Mouse (Mus musculus): ENCODE results near the gene Magt1. TPM values are rescaled to one million over a fixed set of nuclear protein-coding genes. Genes with fewer than 3 reads are reported as not detected.

Gene Magt1
- polyA plus RNA-seq (2016; fragmentation: Nextera tagmentation; extraction: Ambion mirVana) = 41.6 and 51.5 TPM in 2 replicates

DNA sequence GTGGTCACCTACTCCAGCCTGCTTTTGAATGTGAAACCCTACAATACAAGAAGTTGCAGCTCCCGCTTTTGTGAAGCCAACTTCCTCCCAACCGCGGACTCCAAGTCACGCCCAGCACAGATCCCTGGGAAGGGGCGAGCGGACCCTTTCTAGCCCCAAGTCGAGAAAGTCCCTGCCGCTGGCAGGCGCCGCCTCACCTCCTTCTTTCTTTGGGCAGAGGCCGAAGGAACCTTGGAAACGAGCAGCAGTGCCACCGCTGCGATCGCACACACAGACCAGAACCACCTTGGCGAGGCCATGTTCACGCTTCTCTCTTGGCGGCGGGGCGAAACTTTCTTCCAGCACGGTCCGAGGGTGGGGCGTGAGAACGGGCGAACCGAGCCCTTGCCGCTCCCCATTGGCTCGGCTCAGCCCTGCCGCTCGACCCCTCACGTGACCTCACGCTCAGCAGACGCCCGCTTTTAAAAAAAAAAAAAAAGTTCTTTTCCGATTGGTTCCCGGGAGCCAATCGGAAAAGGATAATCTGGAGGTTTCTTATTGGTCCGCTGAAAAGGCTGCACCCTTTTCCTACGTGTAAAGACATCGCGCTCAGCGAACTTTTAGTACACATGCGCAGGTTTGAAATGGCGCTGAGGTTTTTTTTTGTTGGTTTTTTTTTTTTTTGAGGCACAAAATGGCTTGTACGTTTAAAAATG is at the start of gene Magt1:
Magt1 (minus strand) TSS at position 442 of the 695 bp plus-strand sequence.
- 10% methylated on average over 44 of the region's 45 CpGs for WGBS
- DNase-seq (ENCODE audit: low spot score) = peak; percentile 84

DNA sequence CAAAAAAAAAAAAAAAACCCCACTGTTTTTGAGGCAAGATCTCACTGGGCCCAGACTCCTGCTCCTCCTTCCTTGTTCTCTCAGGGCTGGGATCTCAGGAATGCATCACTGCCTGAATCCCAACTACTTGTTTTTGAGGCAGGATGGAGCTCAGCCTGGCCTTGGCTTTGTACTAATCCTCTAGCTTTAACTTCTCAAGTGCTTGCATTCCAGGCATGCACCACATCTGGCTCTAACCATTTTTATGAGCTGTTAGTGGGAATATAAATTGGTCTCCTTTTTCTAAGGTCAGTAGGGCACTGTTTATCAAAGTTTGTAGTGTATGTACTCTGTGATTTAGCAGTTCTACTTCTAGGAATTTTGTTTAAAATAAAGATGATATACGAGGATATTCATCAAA is 36.5 kb upstream of the Magt1 start:
- Histone ChIP-seq H3K9me3 (replicated peaks) (no peaks in the 10 kb centered on the region), H3K27me3 (ENCODE audit: low read depth, poor library complexity, severe bottlenecking) (peaks cover 50% of the 10 kb centered on the region), H3K4me1 (peaks cover 38% of the 10 kb centered on the region), H3K27ac (peak overlapping the region; percentile 72), H3K4me3 (no peak overlapping the region), H3K36me3 (peaks cover 3% of the 10 kb centered on the region; the same call in 1 of the 2 replicates)
- WGBS = 49% methylated on average over 1 of the region's 1 CpGs
- DNase-seq (ENCODE audit: low spot score) = peak; percentile 37

More for the DNA sequence above, at the start of gene Magt1:
- Histone ChIP-seq H3K4me3 (peak within 1 kb of the TSS; percentile 65), H3K36me3 (peaks cover 7% of the 10 kb centered on the region; the same call in 1 of the 2 replicates), H3K27ac (peak within 1 kb of the TSS; percentile 86), H3K9me3 (replicated peaks) (no peaks in the 10 kb centered on the region), H3K4me1 (0 out of 2 replicates have a peak, but pooled peaks cover 5% of the 10 kb centered on the region), H3K27me3 (ENCODE audit: low read depth, poor library complexity, severe bottlenecking) (peaks cover 31% of the 10 kb centered on the region)

- Histone ChIP-seq H3K4me3 (no peak overlapping the region), H3K36me3 (no peaks in the 10 kb centered on the region), H3K4me1 (peaks cover 38% of the 10 kb centered on the region), H3K9me3 (replicated peaks) (no peaks in the 10 kb centered on the region), H3K27me3 (ENCODE audit: low read depth, poor library complexity, severe bottlenecking) (peaks cover 50% of the 10 kb centered on the region), H3K27ac (no peak overlapping the region)
- WGBS = 46% methylated on average over 9 of the region's 9 CpGs
- no peak for DNase-seq (ENCODE audit: low spot score)
Observed at GRCm38 (mm10) chrX:106045928-106046327, 34.2 kb upstream of the Magt1 start.

DNA sequence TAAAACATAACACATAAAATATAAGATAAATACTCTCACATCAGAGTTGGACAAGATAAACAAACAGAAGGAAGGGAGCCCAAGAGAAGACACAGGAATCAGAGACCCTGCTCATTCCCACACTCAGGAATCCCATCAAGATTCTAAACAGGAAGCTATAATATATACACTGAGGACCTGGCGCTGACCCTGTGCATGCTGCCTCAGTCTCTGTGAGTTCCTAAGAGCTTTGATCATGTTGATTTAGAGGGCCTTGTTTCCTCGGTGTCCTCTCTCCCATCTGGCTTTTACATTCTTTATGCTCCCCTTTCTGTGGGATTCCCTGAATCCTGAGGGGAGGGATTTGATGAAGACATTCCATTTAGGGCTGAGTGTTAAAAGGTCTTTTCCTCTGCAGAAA is 33.7 kb upstream of the Magt1 start:
- no peak overlapping the region for H3K27ac ChIP-seq
- WGBS = 9% methylated on average over 2 of the region's 2 CpGs
- peaks cover 38% of the 10 kb centered on the region for H3K4me1 ChIP-seq
- DNase-seq (ENCODE audit: low spot score) = no peak
- H3K9me3 ChIP-seq (replicated peaks) = no peaks in the 10 kb centered on the region
- H3K4me3 ChIP-seq = no peak overlapping the region
- no peaks in the 10 kb centered on the region for H3K36me3 ChIP-seq
- peaks cover 55% of the 10 kb centered on the region for H3K27me3 ChIP-seq (ENCODE audit: low read depth, poor library complexity, severe bottlenecking)

- no peaks in the 10 kb centered on the region for H3K9me3 ChIP-seq (replicated peaks)
- no peak overlapping the region for H3K27ac ChIP-seq
- H3K4me3 ChIP-seq = no peak overlapping the region
- no peak for DNase-seq (ENCODE audit: low spot score)
- peaks cover 38% of the 10 kb centered on the region for H3K4me1 ChIP-seq
- peaks cover 69% of the 10 kb centered on the region for H3K27me3 ChIP-seq (ENCODE audit: low read depth, poor library complexity, severe bottlenecking)
- H3K36me3 ChIP-seq = no peaks in the 10 kb centered on the region
- 46% methylated on average over 8 of the region's 8 CpGs for WGBS
Observed at GRCm38 (mm10) chrX:106043863-106044617, 32.3 kb upstream of the Magt1 start.

- DNase-seq (ENCODE audit: low spot score) = no peak
Observed at GRCm38 (mm10) chrX:106037185-106037752, 25.6 kb upstream of the Magt1 start.

DNA sequence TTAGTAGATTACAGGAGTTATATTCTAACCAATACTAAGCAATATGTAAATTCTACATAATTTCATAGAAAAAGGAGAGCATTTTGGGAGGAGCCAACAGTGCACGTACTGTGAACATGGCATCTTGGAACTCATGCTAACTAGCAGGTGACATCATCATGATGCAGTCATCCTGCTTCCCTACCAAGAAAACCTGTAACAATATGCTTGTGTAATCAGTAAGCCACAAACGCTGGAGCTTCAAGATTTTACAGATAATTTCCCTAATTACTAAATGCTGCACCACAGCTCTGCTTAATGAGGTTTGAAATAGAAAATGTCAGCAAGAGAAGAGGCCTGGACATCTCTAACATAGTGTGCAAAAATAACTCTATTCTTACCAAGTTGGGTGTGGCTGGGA is 24.0 kb upstream of the Magt1 start:
- Histone ChIP-seq H3K9me3 (replicated peaks) (no peaks in the 10 kb centered on the region), H3K36me3 (no peaks in the 10 kb centered on the region), H3K27me3 (ENCODE audit: low read depth, poor library complexity, severe bottlenecking) (peaks cover 48% of the 10 kb centered on the region), H3K4me3 (no peak overlapping the region), H3K27ac (no peak overlapping the region), H3K4me1 (no peaks in the 10 kb centered on the region)
- no peak for DNase-seq (ENCODE audit: low spot score)
- 77% methylated on average over 2 of the region's 2 CpGs for WGBS

More at GRCm38 (mm10) chrX:106037185-106037752, 25.6 kb upstream of the Magt1 start:
- no peaks in the 10 kb centered on the region for H3K9me3 ChIP-seq (replicated peaks)
- H3K27ac ChIP-seq = no peak overlapping the region
- 86% methylated on average over 3 of the region's 3 CpGs for WGBS
- no peaks in the 10 kb centered on the region for H3K4me1 ChIP-seq
- H3K27me3 ChIP-seq (ENCODE audit: low read depth, poor library complexity, severe bottlenecking) = peaks cover 48% of the 10 kb centered on the region
- no peaks in the 10 kb centered on the region for H3K36me3 ChIP-seq
- H3K4me3 ChIP-seq = no peak overlapping the region

GRCm38 (mm10) chrX:106031124-106031523 is 19.4 kb upstream of the Magt1 start:
- no peak overlapping the region for H3K27ac ChIP-seq
- H3K4me3 ChIP-seq = no peak overlapping the region
- 0 out of 2 replicates have a peak, but pooled peaks cover 2% of the 10 kb centered on the region for H3K4me1 ChIP-seq
- DNase-seq (ENCODE audit: low spot score) = no peak
- no peaks in the 10 kb centered on the region for H3K9me3 ChIP-seq (replicated peaks)
- peaks cover 27% of the 10 kb centered on the region for H3K27me3 ChIP-seq (ENCODE audit: low read depth, poor library complexity, severe bottlenecking)
- H3K36me3 ChIP-seq = no peaks in the 10 kb centered on the region

GRCm38 (mm10) chrX:106030176-106030575 is 18.5 kb upstream of the Magt1 start:
- H3K9me3 ChIP-seq (replicated peaks) = no peaks in the 10 kb centered on the region

DNA sequence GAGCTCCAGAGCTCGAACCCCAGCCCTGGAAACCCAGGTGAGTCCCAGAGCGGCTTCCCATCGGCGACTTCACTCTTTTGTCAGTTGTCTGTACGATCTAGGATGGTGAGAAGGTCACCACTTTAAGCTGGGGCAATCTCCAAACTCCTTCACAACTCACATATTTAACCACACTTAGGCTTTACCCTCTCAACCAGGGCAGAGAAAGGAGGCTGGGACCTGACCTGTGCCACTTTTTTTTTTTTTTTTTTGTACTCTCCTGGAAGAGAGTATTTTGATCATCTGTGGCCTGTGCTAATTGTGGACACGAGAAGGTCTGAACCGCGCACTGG is 15.6 kb upstream of the Magt1 start:
- peak overlapping the region; percentile 84 for H3K27ac ChIP-seq
- no peaks in the 10 kb centered on the region for H3K9me3 ChIP-seq (replicated peaks)
- no peak for DNase-seq (ENCODE audit: low spot score)
- H3K27me3 ChIP-seq (ENCODE audit: low read depth, poor library complexity, severe bottlenecking) = peaks cover 22% of the 10 kb centered on the region
- H3K4me1 ChIP-seq = 0 out of 2 replicates have a peak, but pooled peaks cover 5% of the 10 kb centered on the region
- H3K36me3 ChIP-seq = peaks cover 3% of the 10 kb centered on the region; the same call in 1 of the 2 replicates
- 11% methylated on average over 8 of the region's 8 CpGs for WGBS
- H3K4me3 ChIP-seq = peak overlapping the region; percentile 58

More at GRCm38 (mm10) chrX:106030176-106030575, 18.5 kb upstream of the Magt1 start:
- peaks cover 23% of the 10 kb centered on the region for H3K27me3 ChIP-seq (ENCODE audit: low read depth, poor library complexity, severe bottlenecking)
- no peak overlapping the region for H3K27ac ChIP-seq
- H3K36me3 ChIP-seq = no peaks in the 10 kb centered on the region
- WGBS = 80% methylated on average over 5 of the region's 5 CpGs
- DNase-seq (ENCODE audit: low spot score) = no peak
- no peak overlapping the region for H3K4me3 ChIP-seq
- 0 out of 2 replicates have a peak, but pooled peaks cover 5% of the 10 kb centered on the region for H3K4me1 ChIP-seq

- no peaks in the 10 kb centered on the region for H3K9me3 ChIP-seq (replicated peaks)
- H3K27me3 ChIP-seq (ENCODE audit: low read depth, poor library complexity, severe bottlenecking) = peaks cover 18% of the 10 kb centered on the region
- 9% methylated on average over 36 of the region's 36 CpGs for WGBS
- DNase-seq (ENCODE audit: low spot score) = peak; percentile 91
- peak within 1 kb of the TSS; percentile 84 for H3K27ac ChIP-seq
- peak within 1 kb of the TSS; percentile 58 for H3K4me3 ChIP-seq
- H3K36me3 ChIP-seq = peaks cover 9% of the 10 kb centered on the region
- H3K4me1 ChIP-seq = 0 out of 2 replicates have a peak, but pooled peaks cover 5% of the 10 kb centered on the region
Observed at GRCm38 (mm10) chrX:106026418-106027342, 15.0 kb upstream of the Magt1 start, which contains the start of gene Atp7a. Gene Atp7a, plus strand, starts transcription at chrX:106027276.

DNA sequence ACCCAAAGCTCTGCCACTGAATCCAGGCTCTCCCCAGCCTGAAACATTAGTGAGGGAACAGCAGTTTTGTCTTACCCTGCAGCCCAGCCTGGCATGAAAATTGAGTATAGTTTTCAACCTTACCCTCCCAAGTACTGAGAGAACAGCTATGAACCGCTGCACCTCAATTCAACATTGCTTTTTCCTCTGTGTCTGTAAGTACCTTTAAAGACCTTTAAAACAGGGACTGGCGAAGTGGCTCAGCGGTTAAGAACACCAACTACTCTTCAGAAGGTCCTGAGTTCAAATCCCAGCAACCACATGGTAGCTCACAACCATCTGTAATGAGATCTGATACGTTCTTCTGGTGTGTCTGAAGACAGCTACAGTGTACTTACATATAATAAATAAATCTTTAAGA is 5.8 kb upstream of the Magt1 start:
- Histone ChIP-seq H3K36me3 (peaks cover 43% of the 10 kb centered on the region), H3K27ac (no peak overlapping the region), H3K4me1 (no peaks in the 10 kb centered on the region), H3K9me3 (replicated peaks) (no peaks in the 10 kb centered on the region), H3K27me3 (ENCODE audit: low read depth, poor library complexity, severe bottlenecking) (peaks cover 38% of the 10 kb centered on the region), H3K4me3 (no peak overlapping the region)
- DNase-seq (ENCODE audit: low spot score) = no peak
- 91% methylated on average over 4 of the region's 4 CpGs for WGBS

Measured in limb, embryonic 10.5 days (tissue).